8 mouse cellular contexts compared by ENCODE assay signal in the genomic region with DNA sequence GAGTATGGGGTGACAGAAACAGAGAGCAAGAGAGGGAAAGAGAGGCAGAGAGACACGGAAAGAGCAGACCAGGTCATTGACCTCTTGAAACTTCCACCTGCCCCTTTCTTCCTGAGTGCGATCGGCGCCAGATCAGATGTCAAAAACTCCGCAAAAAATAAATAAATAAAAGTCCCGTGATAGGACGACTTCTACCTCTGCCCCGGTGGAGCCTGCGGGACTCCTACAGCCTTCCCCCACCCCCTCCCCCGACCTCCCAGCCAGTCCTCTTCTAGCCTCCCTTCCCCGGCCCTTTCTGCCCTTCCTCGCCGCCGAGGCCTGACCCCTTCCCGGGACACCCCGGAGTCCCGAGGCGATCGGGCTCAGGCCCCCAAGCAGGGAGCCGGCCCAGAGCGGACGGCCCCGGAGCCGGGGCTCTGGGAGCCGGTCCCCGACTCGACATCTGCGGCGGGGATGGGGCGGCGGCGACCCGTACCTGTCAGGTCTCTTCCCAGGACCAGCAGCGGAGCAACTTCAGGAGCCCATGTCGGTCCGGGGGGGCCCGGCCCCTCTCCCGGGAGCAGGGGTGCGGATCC. TPM values are rescaled to one million over a fixed set of nuclear protein-coding genes. Genes with fewer than 3 reads are reported as not detected.
DNase-seq lines count a peak whose midpoint lies in the region; ATAC-seq lines count a peak whose summit lies in the region.

No protein-coding gene starts in this region.

- H3K4me1 ChIP-seq in heart, embryonic 12.5 days (replicated peaks) = peaks cover 7% of the 10 kb centered on the region
- H3K4me1 ChIP-seq in liver, embryonic 11.5 days (replicated peaks; ENCODE audit: control insufficient read depth, insufficient read depth, low read length) = peaks cover 12% of the 10 kb centered on the region
- no peaks in the 10 kb centered on the region; the same call in 1 of the 2 replicates for H3K4me1 ChIP-seq in stomach, embryonic 14.5 days (ENCODE audit: control insufficient read depth, insufficient read depth, low read length)

- no peak for DNase-seq in heart, postnatal 4 days
- DNase-seq in ES-CJ7 (ENCODE audit: low read depth, low spot score) = peak; percentile 1
- DNase-seq in liver, embryonic 11.5 days (ENCODE audit: low spot score) = no peak
- no peak for DNase-seq in adrenal gland, adult 8-10 months
- DNase-seq in adrenal gland, adult 18-20 months (ENCODE audit: low spot score in 2 of 2) = no peak

- 0 out of 2 replicates have a peak, but pooled peaks cover 7% of the 10 kb centered on the region for H3K27me3 ChIP-seq in heart, embryonic 12.5 days (replicated peaks)
- no peaks in the 10 kb centered on the region; the same call in 1 of the 2 replicates for H3K27me3 ChIP-seq in liver, embryonic 11.5 days (replicated peaks; ENCODE audit: control insufficient read depth, insufficient read depth, low read length)
- H3K27me3 ChIP-seq in stomach, embryonic 14.5 days (ENCODE audit: control insufficient read depth, insufficient read depth, low read length) = no peaks in the 10 kb centered on the region

- peak overlapping the region; percentile 82 for H3K9ac ChIP-seq in heart, embryonic 12.5 days
- peak overlapping the region; percentile 79 for H3K9ac ChIP-seq in liver, embryonic 11.5 days (ENCODE audit: low read depth, low read length)
- peak overlapping the region; percentile 71 for H3K9ac ChIP-seq in stomach, embryonic 14.5 days (replicated peaks; ENCODE audit: low read depth, low read length)

- peak overlapping the region; percentile 71 for H3K4me3 ChIP-seq in heart, embryonic 12.5 days
- peak overlapping the region; percentile 83 for H3K4me3 ChIP-seq in liver, embryonic 11.5 days (ENCODE audit: low read depth, low read length)
- peak overlapping the region; percentile 89 for H3K4me3 ChIP-seq in stomach, embryonic 14.5 days (ENCODE audit: low read depth, low read length)

- 1% methylated on average over 39 of the region's 39 CpGs for WGBS in heart, embryonic 12.5 days
- under 1% methylated on average over 39 of the region's 39 CpGs for WGBS in liver, embryonic 11.5 days
- under 1% methylated on average over 38 of the region's 39 CpGs for WGBS in stomach, embryonic 14.5 days

- H3K9me3 ChIP-seq in heart, embryonic 12.5 days (replicated peaks) = no peaks in the 10 kb centered on the region
- H3K9me3 ChIP-seq in liver, embryonic 11.5 days (ENCODE audit: control insufficient read depth, low read length) = no peaks in the 10 kb centered on the region
- H3K9me3 ChIP-seq in stomach, embryonic 14.5 days (ENCODE audit: control insufficient read depth, low read depth, low read length) = no peaks in the 10 kb centered on the region

- peaks cover 4% of the 10 kb centered on the region; the same call in 1 of the 2 replicates for H3K36me3 ChIP-seq in heart, embryonic 12.5 days
- no peaks in the 10 kb centered on the region for H3K36me3 ChIP-seq in liver, embryonic 11.5 days (ENCODE audit: control insufficient read depth, insufficient read depth, low read length)
- H3K36me3 ChIP-seq in stomach, embryonic 14.5 days (ENCODE audit: control insufficient read depth, insufficient read depth, low read length) = no peaks in the 10 kb centered on the region

- peak; percentile 33 for ATAC-seq in heart, embryonic 12.5 days (ENCODE audit: insufficient number of reproducible peaks, low FRiP score)
- peak; percentile 6; the same call in 1 of the 2 replicates for ATAC-seq in erythroblast, adult 5-6 weeks (replicated peaks; ENCODE audit: low FRiP score, poor library complexity, severe bottlenecking)
- ATAC-seq in liver, embryonic 11.5 days (replicated peaks; ENCODE audit: low FRiP score) = peak; percentile 40
- ATAC-seq in stomach, embryonic 14.5 days (ENCODE audit: insufficient number of reproducible peaks, insufficient read depth, low FRiP score, low read depth) = peak; percentile 54

- peak overlapping the region; percentile 72 for H3K27ac ChIP-seq in heart, embryonic 12.5 days (ENCODE audit: poor library complexity, severe bottlenecking)
- peak overlapping the region; percentile 65 for H3K27ac ChIP-seq in liver, embryonic 11.5 days (ENCODE audit: low read depth, low read length)
- H3K27ac ChIP-seq in stomach, embryonic 14.5 days (ENCODE audit: low read length) = peak overlapping the region; percentile 62

- peak overlapping the region; percentile 68 for H3K4me2 ChIP-seq in heart, embryonic 12.5 days
- H3K4me2 ChIP-seq in liver, embryonic 11.5 days = peak overlapping the region; percentile 93
- H3K4me2 ChIP-seq in stomach, embryonic 14.5 days (replicated peaks; ENCODE audit: low read depth, low read length) = peak overlapping the region; percentile 73

RNA-seq across cellular contexts. Expression of gene Wdtc1, which starts 14.7 kb away (rescaled TPM):
- polyA plus RNA-seq in heart, embryonic 12.5 days (2016; fragmentation: Nextera tagmentation; extraction: Ambion mirVana) = 16.1 and 17.9 TPM in 2 replicates
- total RNA-seq in heart, postnatal 4 days (2021) = 10 to 100 TPM; 46.9 to 47.9 TPM
- 8.6 and 9.6 TPM in 2 replicates for total RNA-seq in erythroblast, adult 5-6 weeks (2015; ENCODE audit: low replicate concordance)
- total RNA-seq in erythroblast, adult 5-6 weeks (2017; ENCODE audit: low replicate concordance) = 8.4 and 18.3 TPM in 2 replicates
- 14.0 and 14.5 TPM in 2 replicates for polyA plus RNA-seq in liver, embryonic 11.5 days (2014; fragmentation: Nextera tagmentation; extraction: Ambion mirVana)
- polyA plus RNA-seq in stomach, embryonic 14.5 days (2014; fragmentation: Nextera tagmentation; extraction: Ambion mirVana) = 18.5 and 19.9 TPM in 2 replicates
- 10 to 100 TPM; 49.0 to 73.2 (median 60.2) TPM for total RNA-seq in adrenal gland, adult 8-10 months (2022)
- 10 to 100 TPM; 57.6 to 63.6 TPM for total RNA-seq in adrenal gland, adult 18-20 months (2021)

RNA-seq across cellular contexts. Expression of gene Slc9a1, which starts 30.9 kb away (rescaled TPM):
- polyA plus RNA-seq in heart, embryonic 12.5 days (2016; fragmentation: Nextera tagmentation; extraction: Ambion mirVana) = 7.3 and 8.8 TPM in 2 replicates
- 10 to 100 TPM; 21.1 to 24.4 TPM for total RNA-seq in heart, postnatal 4 days (2021)
- 6.5 and 9.8 TPM in 2 replicates for total RNA-seq in erythroblast, adult 5-6 weeks (2015; ENCODE audit: low replicate concordance)
- total RNA-seq in erythroblast, adult 5-6 weeks (2017; ENCODE audit: low replicate concordance) = 5.9 and 8.3 TPM in 2 replicates
- 6.9 and 7.7 TPM in 2 replicates for polyA plus RNA-seq in liver, embryonic 11.5 days (2014; fragmentation: Nextera tagmentation; extraction: Ambion mirVana)
- 9.8 and 10.6 TPM in 2 replicates for polyA plus RNA-seq in stomach, embryonic 14.5 days (2014; fragmentation: Nextera tagmentation; extraction: Ambion mirVana)
- total RNA-seq in adrenal gland, adult 8-10 months (2022) = 10 to 100 TPM; 50.3 to 83.2 (median 63.5) TPM
- 10 to 100 TPM; 44.5 to 55.0 TPM for total RNA-seq in adrenal gland, adult 18-20 months (2021)
